Mouse (Mus musculus) kidney, postnatal 0 days (tissue): ENCODE data around the gene Furin. TPM values are rescaled to one million over a fixed set of nuclear protein-coding genes. Genes with fewer than 3 reads are reported as not detected.
A peak's percentile ranks its signal among the peaks of the same experiment; 100 is the strongest.
"Not testable (repeated sequence)": the region's sequence is repeated elsewhere in the genome, so short reads cannot be mapped to it uniquely, and the experiment has no call there.

Source experiments
- ATAC-seq: fragments of 200-750 bp; cut with Nextera tagmentation; replicated peaks from 2 replicates; pipeline ENCODE4 v1.8.0; 2017; ENCODE audit warnings: low read depth, moderate number of reproducible peaks, moderate TSS enrichment, moderate library complexity; ENCODE audit not compliant: low FRiP score
- DNase-seq: peaks from one replicate; pipeline ENCODE4 v3.0.0-alpha.2; 2016; ENCODE audit warnings: low spot score
- H3K27ac ChIP-seq: fragments of 300-500 bp; sonication (generic); 2 replicates; pipeline ENCODE4 v1.5.1; 2014; ENCODE audit warnings: mild to moderate bottlenecking
- H3K27me3 ChIP-seq: fragments of 300-500 bp; sonication (generic); 2 replicates; pipeline ENCODE4 v1.6.1; 2014; ENCODE audit warnings: low read length, mixed read lengths; ENCODE audit not compliant: insufficient read depth
- H3K36me3 ChIP-seq: fragments of 300-500 bp; sonication (generic); 2 replicates; pipeline ENCODE4 v1.6.1; 2014; ENCODE audit warnings: low read length, mixed read lengths; ENCODE audit not compliant: insufficient read depth
- H3K4me1 ChIP-seq: fragments of 300-500 bp; sonication (generic); replicated peaks from 2 replicates; pipeline ENCODE4 v1.6.1; 2014; ENCODE audit warnings: antibody characterized with exemption, low read length, mixed read lengths; ENCODE audit not compliant: insufficient read depth
- H3K4me2 ChIP-seq: fragments of 300-500 bp; sonication (generic); 2 replicates; pipeline ENCODE4 v1.6.1; 2014; ENCODE audit warnings: mild to moderate bottlenecking, low read length, moderate library complexity, mixed read lengths
- H3K4me3 ChIP-seq: fragments of 300-500 bp; sonication (generic); replicated peaks from 2 replicates; pipeline ENCODE4 v1.5.1; 2014; ENCODE audit warnings: low read depth, low read length
- H3K9ac ChIP-seq: fragments of 300-500 bp; sonication (generic); 2 replicates; pipeline ENCODE4 v1.6.1; 2014; ENCODE audit warnings: low read depth, low read length
- H3K9me3 ChIP-seq: fragments of 300-500 bp; sonication (generic); replicated peaks from 2 replicates; pipeline ENCODE4 v1.6.1; 2016; ENCODE audit warnings: low read length, inconsistent platforms, mixed read lengths
- CTCF ChIP-seq: IDR thresholded peaks from 2 replicates; pipeline ENCODE4 v1.5.1; 2016; ENCODE audit warnings: antibody characterized with exemption, low read depth, mild to moderate bottlenecking, moderate library complexity
- WGBS: fragments of 180-500 bp; shearing (Covaris S2); extraction: QIAGEN DNeasy Blood & Tissue Kit; methylation state at CpG from one replicate; pipeline ENCODE4 v1.1.7; 2014; 5-methylcytosine and 5-hydroxymethylcytosine counted together
- polyA plus RNA-seq: library from polyadenylated mRNA; unstranded; fragments of >200 nt; fragmentation: Nextera tagmentation; extraction: Ambion mirVana; gene quantifications from 2 replicates; pipeline ENCODE4 v1.2.1, GENCODE M21; 2015

The Furin gene
- polyA plus RNA-seq, 1 experiment from 2014 or later, result 22.9 TPM

DNA sequence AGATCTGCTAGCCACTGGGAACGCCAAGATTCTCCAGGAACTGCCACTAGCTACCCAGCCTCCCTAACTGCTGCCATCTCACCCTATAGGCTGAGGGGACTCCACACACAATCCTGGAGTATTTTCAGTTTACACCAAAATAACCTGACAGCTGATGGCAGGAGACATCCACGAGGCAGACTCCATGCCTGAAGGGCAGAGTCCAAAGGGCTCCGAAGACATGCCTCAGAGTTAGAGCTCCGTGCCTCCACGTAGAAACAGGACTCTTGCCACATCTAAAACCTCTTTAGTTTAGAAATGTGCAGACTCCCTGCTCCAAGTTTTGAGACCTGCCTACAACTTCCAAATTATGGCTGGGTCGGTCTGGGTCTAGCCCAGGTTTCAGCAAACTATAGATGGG is 4.7 kb downstream of the Furin start:
- ATAC-seq (no peak), DNase-seq (no peak)
- no peak overlapping the region for H3K4me3 ChIP-seq
- peaks cover 18% of the 10 kb centered on the region for H3K4me1 ChIP-seq
- peak overlapping the region; percentile 97 for H3K27ac ChIP-seq
- no peak for TF ChIP-seq CTCF
- no peak overlapping the region for H3K9ac ChIP-seq
- peak overlapping the region; percentile 91 for H3K4me2 ChIP-seq
- peaks cover 21% of the 10 kb centered on the region for H3K36me3 ChIP-seq
- 66% methylated on average over 6 of the region's 6 CpGs for WGBS
- no peaks in the 10 kb centered on the region for H3K27me3 ChIP-seq
- H3K9me3 ChIP-seq, result no peaks in the 10 kb centered on the region

DNA sequence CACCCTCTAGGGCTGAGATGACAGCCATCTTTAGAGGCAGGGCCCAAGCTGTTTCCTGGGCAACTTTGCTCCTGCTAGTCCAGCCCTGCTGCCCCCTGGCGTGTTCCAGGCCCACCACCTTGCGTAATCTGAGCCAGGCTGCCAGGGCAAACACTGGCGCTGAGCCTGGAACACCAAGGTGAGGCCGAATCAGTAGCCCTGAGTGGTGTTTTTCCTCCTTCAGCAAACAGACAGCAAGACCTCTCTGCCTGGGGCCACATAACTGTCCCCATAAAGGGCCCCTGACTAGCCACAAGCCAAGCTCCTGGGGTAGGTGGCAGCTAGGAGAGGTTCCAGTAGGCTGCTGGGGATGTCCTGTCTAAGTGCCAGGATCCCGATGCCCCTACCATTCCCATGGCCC is 5.1 kb downstream of the Furin start:
- DNase-seq (peak; percentile 51), ATAC-seq (no peak)
- Histone ChIP-seq H3K36me3 (peaks cover 25% of the 10 kb centered on the region), H3K9ac (no peak overlapping the region), H3K4me1 (peaks cover 18% of the 10 kb centered on the region), H3K9me3 (no peaks in the 10 kb centered on the region), H3K4me3 (no peak overlapping the region), H3K27me3 (no peaks in the 10 kb centered on the region), H3K27ac (peak overlapping the region; percentile 56; the same call in 1 of the 2 replicates), H3K4me2 (peak overlapping the region; percentile 91; the same call in 1 of the 2 replicates)
- WGBS, result 36% methylated on average over 5 of the region's 5 CpGs
- TF ChIP-seq CTCF, result peak; percentile 41

DNA sequence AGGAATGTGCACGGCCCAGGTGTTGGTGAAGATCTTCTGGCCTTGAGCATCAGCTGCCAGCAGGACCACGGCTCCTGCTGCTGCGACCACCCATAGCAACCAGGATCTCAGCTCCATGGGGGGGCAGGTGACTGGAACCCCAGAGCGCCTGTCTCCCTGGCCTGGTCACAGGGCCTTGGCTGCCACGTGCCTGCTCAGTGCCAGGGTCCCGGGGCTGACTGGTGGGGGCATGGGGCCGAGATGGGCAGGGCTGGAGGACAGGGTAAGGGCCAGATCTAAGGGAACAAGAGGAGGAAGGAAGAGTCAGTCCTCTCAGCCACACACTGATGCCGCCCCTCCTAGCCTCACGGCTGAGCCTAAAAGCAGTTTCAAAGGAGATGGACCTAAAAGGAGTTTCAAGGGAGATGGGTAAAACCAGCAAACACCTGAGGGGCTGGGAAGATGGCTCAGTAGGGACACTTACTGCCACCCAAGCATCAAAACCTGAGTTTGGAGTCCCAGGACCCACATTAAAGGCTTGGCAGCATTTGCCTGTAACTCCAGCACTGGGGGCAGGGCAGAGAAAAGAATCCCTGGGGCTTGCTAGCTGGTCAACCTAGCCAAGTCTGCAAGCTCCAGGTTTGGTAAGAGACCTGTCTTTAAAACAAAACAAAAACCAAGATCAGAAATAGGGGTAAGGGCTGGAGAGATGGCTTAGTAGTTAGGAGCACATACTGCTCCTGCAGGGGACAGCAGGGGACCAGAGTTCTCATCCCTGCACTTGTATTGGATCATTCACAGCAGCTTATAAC is 6.4 kb downstream of the Furin start:
- Histone ChIP-seq H3K27ac (no peak overlapping the region), H3K9me3 (no peaks in the 10 kb centered on the region), H3K27me3 (no peaks in the 10 kb centered on the region), H3K4me1 (peaks cover 18% of the 10 kb centered on the region), H3K4me3 (no peak overlapping the region), H3K36me3 (peaks cover 28% of the 10 kb centered on the region), H3K4me2 (no peak overlapping the region), H3K9ac (no peak overlapping the region)
- no peak for ATAC-seq
- DNase-seq, result no peak
- 83% methylated on average over 9 of the region's 9 CpGs for WGBS
- TF ChIP-seq CTCF, result no peak

DNA sequence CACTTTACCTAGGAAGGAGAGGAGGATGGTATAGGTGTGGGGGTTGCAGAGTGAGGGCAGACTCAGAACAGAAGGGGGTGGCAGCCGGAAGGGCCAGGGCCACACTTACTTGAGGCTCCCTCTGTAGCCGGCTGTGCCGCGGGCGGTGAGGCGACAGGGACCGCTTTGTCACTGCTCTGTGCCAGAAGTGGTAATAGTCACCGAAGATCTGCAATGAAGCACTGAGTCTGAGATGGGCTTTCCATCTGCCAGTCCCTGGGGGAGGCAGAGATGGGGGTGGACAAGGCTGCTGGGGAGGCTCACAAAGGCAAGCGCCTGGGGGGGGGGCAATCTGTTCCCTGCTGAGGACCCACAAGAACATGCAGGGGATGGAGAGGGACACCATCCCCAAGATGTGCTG is 7.2 kb downstream of the Furin start:
- no peak overlapping the region for H3K9ac ChIP-seq
- ATAC-seq, result no peak
- 93% methylated on average over 9 of the region's 9 CpGs for WGBS

DNA sequence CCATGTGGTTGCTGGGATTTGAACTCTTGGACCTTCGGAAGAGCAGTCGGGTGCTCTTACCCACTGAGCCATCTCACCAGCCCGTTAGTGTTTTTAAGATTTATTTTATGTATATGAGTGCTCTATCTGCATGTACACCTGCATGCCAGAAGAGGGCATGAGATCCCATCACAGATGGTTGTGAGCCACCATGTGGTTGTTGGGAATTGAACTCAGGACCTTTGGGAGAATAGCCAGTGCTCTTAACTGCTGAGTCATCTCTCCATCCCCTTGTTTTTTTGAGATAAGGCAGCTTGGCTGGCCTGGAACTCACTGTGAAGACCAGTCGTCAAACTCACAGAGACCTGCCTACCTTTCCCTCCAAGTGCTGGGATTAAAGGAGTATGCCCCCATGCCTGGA is 8.8 kb downstream of the Furin start:
- peak; percentile 54 for TF ChIP-seq CTCF
- not testable (repeated sequence) for H3K4me2 ChIP-seq, H3K27me3 ChIP-seq, H3K4me3 ChIP-seq, ATAC-seq, H3K9ac ChIP-seq, H3K27ac ChIP-seq, H3K9me3 ChIP-seq, DNase-seq
- Histone ChIP-seq H3K36me3 (peaks cover 47% of the 10 kb centered on the region), H3K4me1 (peaks cover 17% of the 10 kb centered on the region)
- WGBS, result 91% methylated on average over 4 of the region's 4 CpGs

More for the DNA sequence above, 7.2 kb downstream of the Furin start:
- H3K27me3 ChIP-seq, result no peaks in the 10 kb centered on the region
- TF ChIP-seq CTCF, result no peak
- H3K4me1 ChIP-seq, result peaks cover 18% of the 10 kb centered on the region
- no peak overlapping the region for H3K27ac ChIP-seq
- DNase-seq, result no peak
- peaks cover 31% of the 10 kb centered on the region for H3K36me3 ChIP-seq
- H3K4me3 ChIP-seq, result no peak overlapping the region
- H3K4me2 ChIP-seq, result no peak overlapping the region
- H3K9me3 ChIP-seq, result no peaks in the 10 kb centered on the region

DNA sequence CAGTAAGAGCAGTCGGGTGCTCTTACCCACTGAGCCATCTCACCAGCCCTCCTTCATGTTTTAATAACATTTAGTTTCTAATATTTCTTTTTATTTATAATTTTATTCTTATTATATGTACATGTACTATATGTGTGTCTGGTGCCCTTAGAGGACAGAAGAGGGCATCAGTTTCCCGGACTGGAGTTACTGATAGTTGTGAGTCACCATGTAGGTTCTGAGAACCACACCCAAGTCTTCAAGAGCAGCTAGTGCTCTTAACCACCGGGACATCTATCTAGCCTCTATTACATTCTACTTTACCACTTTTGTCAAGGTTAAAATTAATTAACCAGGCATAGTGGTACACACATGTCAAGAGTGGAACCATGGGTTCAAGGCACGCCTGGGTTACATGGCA is 10.6 kb downstream of the Furin start:
- Histone ChIP-seq H3K4me1 (no peaks in the 10 kb centered on the region), H3K27me3 (no peaks in the 10 kb centered on the region), H3K36me3 (peaks cover 64% of the 10 kb centered on the region), H3K4me3 (no peak overlapping the region), H3K9me3 (no peaks in the 10 kb centered on the region), H3K4me2 (no peak overlapping the region), H3K27ac (no peak overlapping the region), H3K9ac (no peak overlapping the region)
- WGBS, result 96% methylated on average over 4 of the region's 4 CpGs
- no peak for TF ChIP-seq CTCF
- DNase-seq (no peak), ATAC-seq (no peak)
